Mouse (Mus musculus) megakaryocyte, embryonic 14.5 days (primary cell): Measurements from ENCODE around the gene Arl4d.

Experiments used
- FLI1 ChIP-seq: IDR thresholded peaks from 2 replicates; pipeline ENCODE4 v1.6.1; 2012; ENCODE audit warnings: low read length, inconsistent platforms, mixed read lengths
- GATA1 ChIP-seq: IDR thresholded peaks from 3 replicates; pipeline ENCODE4 v1.6.1; 2012; ENCODE audit warnings: mixed read lengths, low read length, inconsistent platforms, borderline replicate concordance

- no peak for TF ChIP-seq GATA1
- no peak for TF ChIP-seq FLI1
Measured at GRCm38 (mm10) chr11:101678770-101679169, 13.4 kb downstream of the Arl4d start.
